Mouse (Mus musculus) erythroblast, embryonic 14.5 days (primary cell): ENCODE results near the gene Acvr1b. TPM values are rescaled to one million over a fixed set of nuclear protein-coding genes. Genes with fewer than 3 reads are reported as not detected.

Source experiments
- H3K27me3 ChIP-seq: 2 replicates; pipeline ENCODE4 v1.6.1; 2012; ENCODE audit warnings: inconsistent platforms; ENCODE audit not compliant: control insufficient read depth
- H3K36me3 ChIP-seq: 2 replicates; pipeline ENCODE4 v1.6.1; 2012; ENCODE audit warnings: mild to moderate bottlenecking, inconsistent platforms; ENCODE audit not compliant: control insufficient read depth
- H3K4me1 ChIP-seq: 2 replicates; pipeline ENCODE4 v1.6.1; 2012; ENCODE audit warnings: inconsistent platforms; ENCODE audit not compliant: control insufficient read depth
- H3K4me3 ChIP-seq: replicated peaks from 2 replicates; pipeline ENCODE3; 2012; ENCODE audit warnings: moderate library complexity, mild to moderate bottlenecking, inconsistent platforms
- H3K9me3 ChIP-seq: 2 replicates; pipeline ENCODE4 v1.6.1; 2012; ENCODE audit warnings: low read length, inconsistent platforms, mixed read lengths; ENCODE audit not compliant: control insufficient read depth
- GATA1 ChIP-seq: IDR thresholded peaks from 2 replicates; pipeline ENCODE4 v1.6.1; 2012; ENCODE audit warnings: low read length, inconsistent platforms, mixed read lengths
- TAL1 ChIP-seq: IDR thresholded peaks from 3 replicates; pipeline ENCODE4 v1.6.1; 2012; ENCODE audit warnings: low read length, inconsistent platforms, mixed read lengths
- polyA plus RNA-seq: library from polyadenylated mRNA; stranded (reverse); fragments of >175 nt; gene quantifications from 2 replicates; pipeline ENCODE4 v1.2.3, GENCODE M21; 2012

The Acvr1b gene
- polyA plus RNA-seq, 1 experiment = 0.02 TPM

DNA sequence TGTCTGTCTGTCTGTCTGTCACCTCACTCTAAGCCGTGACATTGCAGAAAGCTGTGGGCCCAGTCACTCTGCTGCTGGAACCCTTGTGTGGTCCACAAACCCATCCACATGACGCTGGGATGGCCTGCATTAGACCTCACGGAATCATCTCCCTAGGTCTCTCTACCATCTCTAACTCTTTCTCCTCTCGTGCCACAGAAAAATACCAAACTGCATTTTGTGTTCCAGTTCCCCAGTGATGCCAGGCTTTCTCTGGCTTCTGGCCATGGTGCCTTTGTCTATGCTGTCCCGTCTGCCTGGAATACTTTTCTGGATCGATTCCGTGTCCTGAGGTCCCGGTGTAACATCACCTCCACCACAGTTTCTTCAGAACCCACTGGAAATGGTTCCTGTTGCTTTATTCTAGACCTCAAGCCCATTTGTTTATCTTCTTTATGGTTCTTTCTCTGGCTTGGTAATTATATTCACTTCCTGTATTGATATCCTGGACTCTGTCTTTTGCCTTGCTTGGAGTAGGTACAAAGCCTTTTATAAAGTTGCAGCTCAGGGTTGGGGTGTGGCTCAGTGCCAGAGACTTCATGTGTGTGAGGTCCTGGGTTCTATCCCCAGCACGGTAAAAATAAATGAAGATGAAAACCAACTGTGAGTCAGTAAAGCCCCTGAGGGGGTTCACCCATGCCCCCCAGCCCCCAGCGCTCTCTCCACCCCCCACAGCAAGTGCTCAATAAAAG is 60.9 kb downstream of the Acvr1b start:
- TF ChIP-seq GATA1 (no peak), TAL1 (no peak)
- H3K4me3 ChIP-seq = no peak overlapping the region
- H3K9me3 ChIP-seq = no peaks in the 10 kb centered on the region
- H3K4me1 ChIP-seq = no peaks in the 10 kb centered on the region
- no peaks in the 10 kb centered on the region for H3K36me3 ChIP-seq
- peaks cover 14% of the 10 kb centered on the region for H3K27me3 ChIP-seq

DNA sequence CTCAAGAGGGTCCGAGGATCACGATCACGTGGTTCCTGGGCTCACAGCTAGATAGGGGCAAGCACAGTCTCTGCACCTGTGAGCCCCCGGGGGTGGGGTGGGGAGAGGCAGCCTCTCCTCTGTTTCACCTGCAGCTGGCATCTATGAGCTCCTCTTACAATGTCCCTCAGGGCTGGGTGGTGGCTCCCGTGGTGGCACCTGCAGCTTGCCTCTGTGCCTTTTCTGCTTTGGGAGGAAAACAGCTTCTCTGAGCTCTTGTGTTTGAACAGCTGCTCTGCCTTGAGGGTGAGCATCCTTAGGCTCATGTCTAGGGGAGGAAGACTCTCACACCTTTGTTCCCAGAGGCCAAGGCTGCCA is 61.5 kb downstream of the Acvr1b start:
- Histone ChIP-seq H3K9me3 (no peaks in the 10 kb centered on the region), H3K4me3 (no peak overlapping the region), H3K4me1 (no peaks in the 10 kb centered on the region), H3K36me3 (no peaks in the 10 kb centered on the region), H3K27me3 (peaks cover 14% of the 10 kb centered on the region)
- TF ChIP-seq TAL1 (no peak), GATA1 (no peak)

DNA sequence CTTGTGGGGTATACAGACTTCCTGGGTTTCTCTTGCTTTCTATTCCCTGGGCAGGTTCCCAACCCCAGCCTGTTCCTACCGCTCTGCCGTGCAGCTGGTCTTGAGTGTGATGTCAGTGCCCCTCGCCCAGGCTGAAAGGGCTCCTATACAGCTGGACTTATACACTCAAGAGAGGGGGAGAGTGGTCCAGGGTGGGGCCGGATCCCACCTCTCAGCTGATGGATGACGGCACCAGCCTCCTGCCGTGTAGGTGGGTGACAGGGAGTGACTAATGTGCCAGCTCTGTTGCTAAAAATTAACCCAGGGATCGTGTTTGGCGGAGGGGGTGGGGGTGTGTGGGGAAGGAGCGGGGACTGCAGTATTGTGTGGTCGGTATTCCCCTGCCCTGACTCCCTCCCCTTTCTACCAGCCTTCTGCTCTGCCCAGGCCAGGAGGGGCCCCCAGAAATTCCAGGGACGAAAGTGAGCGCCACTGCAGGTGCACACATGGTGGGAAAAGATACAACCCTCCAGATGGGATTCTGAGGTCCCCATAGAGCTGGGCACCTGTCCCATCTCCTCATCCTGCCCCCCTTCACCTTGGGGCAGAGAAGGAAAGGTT is 62.0 kb downstream of the Acvr1b start:
- peaks cover 14% of the 10 kb centered on the region for H3K27me3 ChIP-seq
- H3K4me3 ChIP-seq = no peak overlapping the region
- H3K36me3 ChIP-seq = no peaks in the 10 kb centered on the region
- H3K4me1 ChIP-seq = peaks cover under 1% of the 10 kb centered on the region
- H3K9me3 ChIP-seq = no peaks in the 10 kb centered on the region
- TF ChIP-seq GATA1 = no peak
- TF ChIP-seq TAL1 = no peak

DNA sequence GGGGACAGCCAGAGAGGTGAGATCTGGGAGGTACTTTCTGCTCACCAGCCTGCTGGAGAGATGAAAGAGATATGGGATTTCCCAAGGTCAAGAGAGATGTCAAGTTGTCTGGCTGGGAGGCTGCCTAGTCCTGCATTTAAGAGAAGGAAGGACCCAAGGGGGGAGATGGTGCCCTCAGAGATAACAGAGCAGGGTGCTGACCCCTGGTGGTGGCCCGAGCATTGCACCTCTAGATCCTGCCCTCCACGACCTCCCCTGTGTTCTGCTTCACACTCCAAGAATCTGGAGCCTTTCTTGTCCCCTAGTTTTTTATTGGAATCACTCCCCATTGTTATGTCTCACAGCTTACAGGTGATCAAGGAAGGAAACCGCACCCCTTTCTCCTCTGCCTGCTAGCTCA is 63.0 kb downstream of the Acvr1b start:
- H3K4me1 ChIP-seq = peaks cover 5% of the 10 kb centered on the region
- peaks cover 16% of the 10 kb centered on the region for H3K27me3 ChIP-seq
- TF ChIP-seq GATA1 (no peak), TAL1 (no peak)
- H3K36me3 ChIP-seq = no peaks in the 10 kb centered on the region
- H3K9me3 ChIP-seq = no peaks in the 10 kb centered on the region
- H3K4me3 ChIP-seq = no peak overlapping the region

DNA sequence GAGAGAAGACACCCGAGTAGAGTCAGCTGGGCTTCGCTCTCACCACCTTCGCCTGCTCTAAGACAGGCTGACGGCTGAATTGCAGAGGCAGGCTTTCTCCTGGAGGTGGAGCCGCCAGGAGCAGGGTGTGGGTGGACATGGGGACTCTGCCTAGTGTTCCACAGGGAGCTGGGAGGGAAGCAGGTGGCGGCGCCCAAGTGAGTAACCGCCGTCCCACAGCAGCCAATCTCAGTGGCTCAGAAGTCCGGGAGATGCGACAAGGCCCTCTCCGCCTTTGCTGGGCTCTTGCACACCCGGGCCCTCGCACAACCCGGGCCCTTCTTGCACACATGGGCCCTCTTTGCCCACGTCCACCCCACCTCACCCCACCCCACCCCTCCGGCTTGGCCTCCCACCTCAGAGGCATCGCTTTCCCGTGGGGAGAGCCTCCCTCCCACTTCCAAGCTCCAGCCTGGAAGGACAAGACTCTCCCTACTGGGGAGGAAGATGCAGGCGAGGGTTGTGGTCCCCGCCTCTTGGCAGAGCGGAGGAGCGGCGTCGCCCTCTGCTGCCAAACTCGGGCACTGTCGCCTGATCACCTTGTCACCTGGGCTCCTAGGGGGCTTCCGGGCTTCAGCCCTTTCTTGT is 65.1 kb downstream of the Acvr1b start:
- Histone ChIP-seq H3K4me3 (no peak overlapping the region), H3K36me3 (no peaks in the 10 kb centered on the region), H3K27me3 (peaks cover 19% of the 10 kb centered on the region), H3K4me1 (peaks cover 5% of the 10 kb centered on the region), H3K9me3 (no peaks in the 10 kb centered on the region)
- TF ChIP-seq GATA1 (no peak), TAL1 (no peak)

DNA sequence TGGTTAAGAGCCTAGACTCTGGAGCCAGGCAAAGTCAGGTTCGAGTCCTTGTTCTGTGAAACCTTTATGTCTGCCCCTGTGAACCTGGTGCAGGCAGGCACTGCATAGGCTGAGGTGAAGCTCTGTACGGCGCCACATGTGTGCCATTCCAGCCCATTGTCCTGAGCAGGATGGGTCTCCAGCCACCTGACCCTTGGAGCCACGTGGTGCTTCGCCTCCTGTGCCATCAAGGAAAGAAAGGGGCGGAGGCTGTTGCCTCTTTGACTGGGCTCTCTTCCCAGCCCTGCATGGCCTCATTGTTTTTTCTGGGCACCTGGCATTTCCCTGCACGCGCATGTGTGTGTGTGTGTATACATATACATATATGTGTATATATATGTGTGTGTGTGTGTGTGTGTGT is 66.0 kb downstream of the Acvr1b start:
- Histone ChIP-seq H3K36me3 (no peaks in the 10 kb centered on the region), H3K4me3 (no peak overlapping the region), H3K27me3 (peaks cover 19% of the 10 kb centered on the region), H3K4me1 (peaks cover 5% of the 10 kb centered on the region), H3K9me3 (no peaks in the 10 kb centered on the region)
- TF ChIP-seq GATA1 (no peak), TAL1 (no peak)

DNA sequence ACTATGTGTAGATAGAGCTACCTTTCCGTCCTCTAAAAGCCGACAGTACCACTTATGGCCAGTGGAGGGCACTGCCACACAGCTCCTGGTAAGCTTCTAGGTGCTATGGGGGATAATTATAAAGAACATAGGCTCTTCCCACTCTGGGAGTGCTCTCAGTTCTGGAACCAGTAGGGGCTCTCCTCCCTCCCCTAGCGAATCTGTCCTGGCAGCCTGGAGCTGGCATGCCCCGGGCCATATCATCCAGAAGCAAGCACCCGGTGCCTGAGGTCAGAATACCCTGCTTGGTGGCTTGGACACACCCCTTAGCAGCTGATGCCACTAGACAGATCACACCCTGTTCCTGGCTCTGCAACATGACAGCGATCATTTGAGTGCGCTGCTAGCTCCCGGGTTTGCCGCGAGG is 66.9 kb downstream of the Acvr1b start:
- Histone ChIP-seq H3K4me1 (peaks cover 6% of the 10 kb centered on the region), H3K4me3 (no peak overlapping the region), H3K36me3 (no peaks in the 10 kb centered on the region), H3K27me3 (peaks cover 19% of the 10 kb centered on the region), H3K9me3 (no peaks in the 10 kb centered on the region)
- no peak for TF ChIP-seq TAL1
- no peak for TF ChIP-seq GATA1

DNA sequence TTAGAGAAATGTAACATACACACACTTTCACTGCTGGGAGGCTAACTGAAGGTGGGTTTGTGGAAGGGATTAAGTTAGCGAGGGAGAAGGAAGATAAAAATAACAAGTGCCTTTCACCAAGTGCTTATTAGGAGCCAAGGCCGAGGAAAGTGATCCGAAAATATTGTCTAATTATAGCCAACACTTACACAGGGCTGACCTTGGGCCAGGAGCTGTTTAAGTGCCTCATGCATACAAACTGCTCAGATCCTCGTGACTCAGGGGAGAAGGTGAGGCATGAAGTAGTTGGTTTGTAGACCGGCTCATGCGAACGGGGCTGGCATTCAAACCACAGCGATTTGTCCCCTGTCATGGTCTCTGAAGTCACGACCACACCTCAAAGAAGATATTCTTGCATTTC is 67.4 kb downstream of the Acvr1b start:
- no peak overlapping the region for H3K4me3 ChIP-seq
- no peaks in the 10 kb centered on the region for H3K9me3 ChIP-seq
- peaks cover 19% of the 10 kb centered on the region for H3K27me3 ChIP-seq
- H3K4me1 ChIP-seq = peaks cover 10% of the 10 kb centered on the region
- no peak for TF ChIP-seq TAL1
- no peak for TF ChIP-seq GATA1
- H3K36me3 ChIP-seq = no peaks in the 10 kb centered on the region

DNA sequence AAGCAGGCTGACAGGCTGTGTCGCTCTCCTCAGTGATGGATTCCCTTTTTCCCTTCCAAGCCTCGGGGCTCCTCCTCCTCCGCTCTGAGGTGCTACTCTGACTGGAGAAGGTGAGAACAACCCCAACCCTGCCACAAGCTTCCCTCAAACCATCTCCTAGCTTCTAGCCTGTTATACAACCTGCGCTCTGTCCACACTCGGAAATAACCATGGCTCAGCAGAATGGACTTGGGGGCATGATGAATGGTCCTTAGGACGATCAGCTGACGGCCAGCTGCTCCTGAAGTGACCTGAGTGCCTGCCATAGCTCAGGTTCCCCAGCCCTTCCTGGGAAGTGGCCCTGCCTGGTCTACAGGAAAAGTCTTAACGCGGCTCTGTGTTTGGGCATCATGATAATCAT is 68.0 kb downstream of the Acvr1b start:
- Histone ChIP-seq H3K9me3 (no peaks in the 10 kb centered on the region), H3K27me3 (peaks cover 19% of the 10 kb centered on the region), H3K4me3 (no peak overlapping the region), H3K4me1 (peaks cover 16% of the 10 kb centered on the region), H3K36me3 (no peaks in the 10 kb centered on the region)
- TF ChIP-seq GATA1 (no peak), TAL1 (no peak)
